Mouse (Mus musculus) neutrophil, adult 83 days (primary cell): Measurements from ENCODE around the gene Hjurp. TPM values are rescaled to one million over a fixed set of nuclear protein-coding genes. Genes with fewer than 3 reads are reported as not detected.

Experiments used
- total RNA-seq, 2 experiments: library from RNA; stranded (reverse); gene quantifications; one replicate each; pipeline ENCODE4 v1.2.4; 2023

Gene Hjurp
- total RNA-seq: 100 to 1,000 TPM; 220 to 228 TPM

DNA sequence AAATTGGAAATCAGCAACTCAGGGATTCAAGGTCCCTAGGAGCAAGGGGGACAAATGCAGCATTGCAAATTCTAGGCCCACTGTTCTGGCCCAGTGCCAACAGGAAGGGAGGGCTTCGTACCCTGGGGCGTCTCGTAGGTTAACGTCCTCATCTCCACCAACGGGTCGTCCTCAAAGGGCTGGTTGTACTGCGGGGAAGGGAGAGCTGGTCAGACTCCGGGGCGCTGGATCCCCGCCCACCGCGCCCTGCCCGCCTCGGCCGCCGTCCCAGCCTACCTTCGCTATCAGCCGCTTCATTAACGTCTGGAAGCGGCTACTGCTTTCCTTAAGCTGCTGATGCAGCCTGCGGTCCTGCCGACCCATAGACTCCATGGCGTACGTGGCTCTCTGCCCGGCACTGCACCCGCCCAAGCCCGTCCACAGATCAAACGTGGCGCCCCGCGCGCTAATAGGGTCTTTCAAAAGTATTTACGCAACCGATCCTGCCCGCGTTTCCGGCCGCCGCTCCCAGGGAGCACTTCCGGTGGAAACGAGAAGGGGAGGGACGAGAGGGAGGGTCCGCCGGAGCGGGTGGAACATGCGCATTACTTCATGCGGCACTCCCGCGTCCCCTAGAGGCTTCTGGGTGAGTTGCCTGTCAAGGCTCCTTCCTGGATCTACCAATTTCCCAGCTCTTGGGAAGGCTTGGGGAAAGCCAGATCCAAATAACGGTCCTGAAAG is at the start of gene Hjurp, which contains the start of gene Trpm8:
TSS of gene Hjurp (minus strand) at position 536 of the 720 bp plus-strand sequence.
TSS of gene Trpm8 (plus strand) at position 564 of the 720 bp plus-strand sequence.

DNA sequence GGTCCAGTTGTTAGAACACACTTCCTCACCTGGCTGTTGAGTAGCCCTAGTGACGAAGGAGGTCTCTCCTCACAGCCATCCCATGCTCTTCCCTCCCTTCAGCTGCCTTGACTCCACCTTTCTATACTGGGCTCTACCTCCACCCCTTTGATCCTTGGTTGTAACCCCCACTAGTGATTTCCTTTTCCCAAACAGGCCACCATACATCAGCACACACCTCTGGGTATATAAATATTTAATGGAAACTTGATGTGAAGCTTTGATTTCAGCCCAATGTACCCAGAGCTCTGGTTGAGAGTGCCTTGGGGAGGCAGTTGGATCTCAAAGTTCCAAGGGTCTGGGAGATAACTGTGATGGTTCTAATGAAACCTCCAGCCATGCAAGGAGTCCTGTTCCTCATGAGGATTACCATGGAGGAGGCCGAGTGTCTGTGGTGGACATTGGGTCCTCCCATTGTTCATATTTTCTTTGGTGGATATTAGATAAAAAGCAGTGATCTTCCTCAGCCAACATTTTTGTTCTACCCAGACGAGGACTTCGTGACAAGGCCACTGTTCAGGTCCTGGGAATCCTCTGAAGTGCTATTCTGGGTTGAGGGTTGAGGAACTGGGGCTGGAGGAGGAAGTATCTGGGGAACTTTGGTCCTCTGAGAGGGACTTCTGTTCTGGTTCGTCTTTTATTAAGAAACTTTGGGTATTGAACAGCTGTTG is 50.6 kb downstream of the Hjurp start, which contains the start of gene Mroh2a:
TSS of gene Mroh2a (plus strand) at position 317 of the 710 bp plus-strand sequence.

Other genes starting within 250 kb of the Hjurp start
- gene Ugt1a10, start 222.2 kb downstream of the Hjurp start, total RNA-seq: not detected
- not detected for gene Ugt1a9, start 206.8 kb downstream of the Hjurp start, total RNA-seq
- gene Ugt1a8, start 189.8 kb downstream of the Hjurp start, total RNA-seq: not detected
- gene Ugt1a7c, start 182.6 kb downstream of the Hjurp start, total RNA-seq: 10 to 100 TPM; 86.4 to 92.8 TPM
- gene Ugt1a6b, start 174.4 kb downstream of the Hjurp start, total RNA-seq: 10 to 100 TPM; 37.8 to 50.4 TPM
- 10 to 100 TPM; 28.8 to 37.4 TPM for gene Ugt1a6a, start 142.8 kb downstream of the Hjurp start, total RNA-seq
- 10 to 100 TPM; 15.6 to 28.6 TPM for gene Ugt1a5, start 111.6 kb downstream of the Hjurp start, total RNA-seq
- 1 to 10 TPM; 6.4 to 9.4 TPM for gene Ugt1a2, start 77.0 kb downstream of the Hjurp start, total RNA-seq
- under 1 TPM; 0.40 to 0.88 TPM for gene Dnajb3, start 71.9 kb downstream of the Hjurp start, total RNA-seq
- gene Ugt1a1, start 65.7 kb downstream of the Hjurp start, total RNA-seq: 1 to 10 TPM; 5.1 to 7.5 TPM
- 1 to 10 TPM in 1 of 2 experiments, under 1 TPM in 1; 0.26 to 1.8 TPM for gene Mroh2a, start 50.6 kb downstream of the Hjurp start, total RNA-seq
- not detected for gene Trpm8, start within 50 bp of the Hjurp start, total RNA-seq
- gene Spp2, start 129.3 kb upstream of the Hjurp start, total RNA-seq: not detected
- gene Glrp1, start 232.4 kb upstream of the Hjurp start, total RNA-seq: not detected